Mouse (Mus musculus) cerebellum, postnatal 14 days (tissue): ENCODE data around the gene Paqr8.
"Not testable (repeated sequence)": the region's sequence is repeated elsewhere in the genome, so short reads cannot be mapped to it uniquely, and the experiment has no call there.

Experiments used
- DNase-seq, 2 experiments: peaks; one replicate each; pipeline ENCODE4 v3.0.0; 2021; ENCODE audit warnings: mixed read lengths in 2 of 2

Paqr8 gene

GRCm38 (mm10) chr1:20912527-20913171 lies 22.2 kb downstream of the Paqr8 start:
- no peak for DNase-seq

GRCm38 (mm10) chr1:20914769-20915168 lies 24.4 kb downstream of the Paqr8 start:
- DNase-seq = no peak

- DNase-seq = no peak
Measured at GRCm38 (mm10) chr1:20915608-20916007, 25.2 kb downstream of the Paqr8 start.

GRCm38 (mm10) chr1:20917496-20918050 lies 27.2 kb downstream of the Paqr8 start:
- no peak for DNase-seq

- DNase-seq = peak; percentile 53 to 61
Measured at GRCm38 (mm10) chr1:20919728-20920127, 29.3 kb downstream of the Paqr8 start.

GRCm38 (mm10) chr1:20921081-20921528 lies 30.7 kb downstream of the Paqr8 start:
- DNase-seq = peak; percentile 57 to 77

- peak; percentile 73 to 76 for DNase-seq
Measured at GRCm38 (mm10) chr1:20922612-20923399, 32.4 kb downstream of the Paqr8 start.

- not testable (repeated sequence) for DNase-seq
Measured at GRCm38 (mm10) chr1:20925324-20925723, 34.9 kb downstream of the Paqr8 start.

GRCm38 (mm10) chr1:20925926-20926325 lies 35.5 kb downstream of the Paqr8 start:
- no peak for DNase-seq

GRCm38 (mm10) chr1:20926376-20926775 lies 36.0 kb downstream of the Paqr8 start:
- DNase-seq = no peak

- no peak for DNase-seq
Measured at GRCm38 (mm10) chr1:20928487-20928886, 38.1 kb downstream of the Paqr8 start.

GRCm38 (mm10) chr1:20933457-20933856 lies 43.1 kb downstream of the Paqr8 start:
- peak; percentile 81 to 86 for DNase-seq

- DNase-seq = peak; percentile 73 to 79
Measured at GRCm38 (mm10) chr1:20935106-20935505, 44.7 kb downstream of the Paqr8 start.

GRCm38 (mm10) chr1:20939046-20939445 lies 48.6 kb downstream of the Paqr8 start:
- peak; percentile 80 to 82 for DNase-seq

GRCm38 (mm10) chr1:20940151-20940550 lies 49.7 kb downstream of the Paqr8 start:
- DNase-seq = peak; percentile 32 to 35

GRCm38 (mm10) chr1:20941322-20941721 lies 50.9 kb downstream of the Paqr8 start:
- DNase-seq = no peak

- no peak for DNase-seq
Measured at GRCm38 (mm10) chr1:20941857-20942256, 51.5 kb downstream of the Paqr8 start.

GRCm38 (mm10) chr1:20943016-20943415 lies 52.6 kb downstream of the Paqr8 start:
- no peak for DNase-seq

- DNase-seq = peak; percentile 93 to 94
Measured at GRCm38 (mm10) chr1:20951300-20951763, 60.9 kb downstream of the Paqr8 start, which contains the start of gene Efhc1. Gene Efhc1 (plus strand): TSS chr1:20951626.

GRCm38 (mm10) chr1:20951799-20952198 lies 61.4 kb downstream of the Paqr8 start:
- DNase-seq = no peak

GRCm38 (mm10) chr1:20954876-20955275 lies 64.5 kb downstream of the Paqr8 start:
- DNase-seq = no peak

GRCm38 (mm10) chr1:20969642-20970041 lies 79.2 kb downstream of the Paqr8 start:
- no peak for DNase-seq

GRCm38 (mm10) chr1:20973389-20973788 lies 83.0 kb downstream of the Paqr8 start:
- DNase-seq = no peak
